Mouse (Mus musculus) heart, adult 9 months (tissue): ENCODE measurements around the gene Tnnc1.
A peak's percentile ranks its signal among the peaks of the same experiment; 100 is the strongest.

Experiments used
- DNase-seq, 2 experiments: peaks; one replicate each; pipeline ENCODE4 v3.0.0; 2022; ENCODE audit warnings: low spot score in 2 of 2

Tnnc1 gene

GRCm38 (mm10) chr14:31212499-31212898, 4.4 kb downstream of the Tnnc1 start:
- no peak for DNase-seq

GRCm38 (mm10) chr14:31213868-31214267, 5.8 kb downstream of the Tnnc1 start:
- no peak for DNase-seq

GRCm38 (mm10) chr14:31214684-31215083, 6.6 kb downstream of the Tnnc1 start:
- no peak for DNase-seq

GRCm38 (mm10) chr14:31215157-31216002, 7.3 kb downstream of the Tnnc1 start:
- DNase-seq = peak; percentile 51 to 64

- no peak for DNase-seq
Measured at GRCm38 (mm10) chr14:31216846-31217245, 8.7 kb downstream of the Tnnc1 start, which contains the start of gene Nisch. TSS of gene Nisch (minus strand) at chr14:31216946.

- DNase-seq = peak in 1 of 2 experiments; percentile 41
Measured at GRCm38 (mm10) chr14:31217666-31218065, 9.6 kb downstream of the Tnnc1 start, which contains the start of gene Sema3g. TSS of gene Sema3g (plus strand) at chr14:31217860.

GRCm38 (mm10) chr14:31226978-31227377, 18.9 kb downstream of the Tnnc1 start:
- no peak for DNase-seq

- peak in 1 of 2 experiments; percentile 60 for DNase-seq
Measured at GRCm38 (mm10) chr14:31228234-31228633, 20.1 kb downstream of the Tnnc1 start.

- no peak for DNase-seq
Measured at GRCm38 (mm10) chr14:31230442-31230841, 22.3 kb downstream of the Tnnc1 start.

GRCm38 (mm10) chr14:31232404-31233069, 24.4 kb downstream of the Tnnc1 start:
- DNase-seq = peak in 1 of 2 experiments; percentile 58

- DNase-seq = peak; percentile 51 to 82
Measured at GRCm38 (mm10) chr14:31233070-31233995, 25.2 kb downstream of the Tnnc1 start.

- DNase-seq = peak in 1 of 2 experiments; percentile 72
Measured at GRCm38 (mm10) chr14:31233996-31234591, 26.0 kb downstream of the Tnnc1 start.

GRCm38 (mm10) chr14:31237101-31237882, 29.2 kb downstream of the Tnnc1 start:
- peak; percentile 80 to 86 for DNase-seq

- no peak for DNase-seq
Measured at GRCm38 (mm10) chr14:31240528-31240927, 32.4 kb downstream of the Tnnc1 start.

GRCm38 (mm10) chr14:31244777-31245176, 36.7 kb downstream of the Tnnc1 start:
- DNase-seq = no peak

- DNase-seq = no peak
Measured at GRCm38 (mm10) chr14:31245946-31246345, 37.8 kb downstream of the Tnnc1 start.

GRCm38 (mm10) chr14:31248396-31248795, 40.3 kb downstream of the Tnnc1 start:
- no peak for DNase-seq

GRCm38 (mm10) chr14:31250222-31251083, 42.3 kb downstream of the Tnnc1 start:
- DNase-seq = no peak

GRCm38 (mm10) chr14:31251084-31251604, 43.0 kb downstream of the Tnnc1 start, which contains the start of the genes Phf7 and Bap1:
TSS of gene Phf7 (minus strand) at chr14:31251317.
TSS of gene Bap1 (plus strand) at chr14:31251450.
- DNase-seq = peak; percentile 92 to 93
